Mouse (Mus musculus) C2C12 (cell line): Measurements from ENCODE around the gene Krtap17-1.

Source experiments
- CEBPB ChIP-seq: IDR thresholded peaks from one replicate; pipeline ENCODE4 v1.6.1; 2011; ENCODE audit warnings: low read depth, mild to moderate bottlenecking, control low read depth, moderate library complexity
- CTCF ChIP-seq: IDR thresholded peaks from one replicate; pipeline ENCODE4 v1.5.1; 2011; ENCODE audit not compliant: control insufficient read depth, insufficient read depth, insufficient read length

DNA sequence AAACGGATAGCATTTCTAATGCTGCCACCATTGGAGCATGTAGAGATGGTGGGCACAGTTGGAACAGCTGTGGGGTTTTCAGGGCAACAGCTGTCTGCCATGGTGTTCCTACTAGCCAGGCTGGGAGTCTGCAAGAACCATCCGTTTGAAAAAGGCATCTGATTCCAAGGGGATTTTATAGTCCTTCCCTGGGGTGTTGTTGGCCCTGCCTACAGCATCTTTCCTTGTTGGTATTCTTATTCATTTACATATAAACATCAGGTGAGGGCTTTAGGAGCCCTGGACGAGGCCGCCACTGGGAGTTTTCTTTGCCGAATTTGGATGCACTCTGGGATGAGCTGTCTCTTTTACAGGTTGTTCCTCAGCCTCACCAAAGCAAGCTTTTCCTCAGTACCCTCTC lies 14.8 kb downstream of the Krtap17-1 start, which contains the start of gene Krtap29-1:
- TF ChIP-seq CTCF (no peak), CEBPB (no peak)
